Mouse (Mus musculus) forebrain, embryonic 13.5 days (tissue): Measurements from ENCODE around the gene Rftn1. TPM values are rescaled to one million over a fixed set of nuclear protein-coding genes. Genes with fewer than 3 reads are reported as not detected.
"Not testable (repeated sequence)": the region's sequence is repeated elsewhere in the genome, so short reads cannot be mapped to it uniquely, and the experiment has no call there.

Experiments used
- ATAC-seq: fragments of 200-750 bp; cut with Nextera tagmentation; 2 replicates; pipeline ENCODE4 v1.8.0; 2017
- H3K27ac ChIP-seq: fragments of 300-500 bp; sonication (generic); 2 replicates; pipeline ENCODE4 v1.5.1; 2015; ENCODE audit warnings: inconsistent platforms, mild to moderate bottlenecking, moderate library complexity
- H3K27me3 ChIP-seq: fragments of 300-500 bp; sonication (generic); 2 replicates; pipeline ENCODE4 v1.6.1; 2015; ENCODE audit warnings: mild to moderate bottlenecking, inconsistent platforms
- H3K36me3 ChIP-seq: fragments of 300-500 bp; sonication (generic); 2 replicates; pipeline ENCODE4 v1.6.1; 2015; ENCODE audit warnings: mild to moderate bottlenecking, inconsistent platforms; ENCODE audit not compliant: poor library complexity, severe bottlenecking
- H3K4me1 ChIP-seq: fragments of 300-500 bp; sonication (generic); 2 replicates; pipeline ENCODE4 v1.6.1; 2015; ENCODE audit warnings: inconsistent platforms
- H3K4me2 ChIP-seq: fragments of 300-500 bp; sonication (generic); 2 replicates; pipeline ENCODE4 v1.6.1; 2015; ENCODE audit warnings: inconsistent platforms, mild to moderate bottlenecking, moderate library complexity
- H3K4me3 ChIP-seq: fragments of 300-500 bp; sonication (generic); 2 replicates; pipeline ENCODE4 v1.5.1; 2015; ENCODE audit warnings: mild to moderate bottlenecking, inconsistent platforms
- H3K9ac ChIP-seq: fragments of 300-500 bp; sonication (generic); 2 replicates; pipeline ENCODE4 v1.6.1; 2015; ENCODE audit warnings: mild to moderate bottlenecking, inconsistent platforms
- H3K9me3 ChIP-seq: fragments of 300-500 bp; sonication (generic); replicated peaks from 2 replicates; pipeline ENCODE4 v1.6.1; 2016; ENCODE audit warnings: inconsistent platforms
- WGBS: fragments of 180-500 bp; shearing (Covaris S2); methylation state at CpG from one replicate; pipeline ENCODE4 v1.1.7; 2015; 5-methylcytosine and 5-hydroxymethylcytosine counted together
- polyA plus RNA-seq: library from polyadenylated mRNA; unstranded; fragments of >200 nt; fragmentation: Nextera tagmentation; extraction: Ambion mirVana; gene quantifications from 2 replicates; pipeline ENCODE4 v1.2.1, GENCODE M21; 2015

Gene Rftn1
- polyA plus RNA-seq, 1 experiment from 2014 or later = 15.3 TPM

- no peak for ATAC-seq
- no peak overlapping the region for H3K4me3 ChIP-seq
- no peaks in the 10 kb centered on the region for H3K4me1 ChIP-seq
- no peaks in the 10 kb centered on the region for H3K36me3 ChIP-seq
- no peaks in the 10 kb centered on the region for H3K9me3 ChIP-seq
- no peak overlapping the region for H3K9ac ChIP-seq
- no peak overlapping the region for H3K4me2 ChIP-seq
- H3K27me3 ChIP-seq = no peaks in the 10 kb centered on the region
- no peak overlapping the region for H3K27ac ChIP-seq
- WGBS = 74% methylated on average over 4 of the region's 4 CpGs
Measured at GRCm38 (mm10) chr17:50217978-50218377, 27.5 kb upstream of the Rftn1 start.

GRCm38 (mm10) chr17:50215104-50215503 is 24.6 kb upstream of the Rftn1 start:
- Histone ChIP-seq H3K9me3 (no peaks in the 10 kb centered on the region), H3K4me2 (no peak overlapping the region), H3K9ac (no peak overlapping the region), H3K36me3 (no peaks in the 10 kb centered on the region), H3K27me3 (no peaks in the 10 kb centered on the region), H3K4me1 (no peaks in the 10 kb centered on the region), H3K27ac (no peak overlapping the region), H3K4me3 (no peak overlapping the region)
- WGBS = 90% methylated on average over 6 of the region's 6 CpGs
- no peak for ATAC-seq

- no peak overlapping the region for H3K27ac ChIP-seq
- H3K9me3 ChIP-seq = no peaks in the 10 kb centered on the region
- H3K4me2 ChIP-seq = no peak overlapping the region
- H3K27me3 ChIP-seq = no peaks in the 10 kb centered on the region
- ATAC-seq = no peak
- H3K4me1 ChIP-seq = no peaks in the 10 kb centered on the region
- H3K36me3 ChIP-seq = no peaks in the 10 kb centered on the region
- no peak overlapping the region for H3K4me3 ChIP-seq
- WGBS = 89% methylated on average over 4 of the region's 4 CpGs
- no peak overlapping the region for H3K9ac ChIP-seq
Measured at GRCm38 (mm10) chr17:50213117-50213516, 22.6 kb upstream of the Rftn1 start.

- 93% methylated on average over 7 of the region's 7 CpGs for WGBS
Measured at GRCm38 (mm10) chr17:50211816-50212215, 21.3 kb upstream of the Rftn1 start.

GRCm38 (mm10) chr17:50209831-50210230 is 19.4 kb upstream of the Rftn1 start:
- no peak overlapping the region for H3K4me2 ChIP-seq
- no peak overlapping the region for H3K4me3 ChIP-seq
- H3K27ac ChIP-seq = no peak overlapping the region
- H3K4me1 ChIP-seq = no peaks in the 10 kb centered on the region
- 92% methylated on average over 6 of the region's 6 CpGs for WGBS
- ATAC-seq = no peak
- H3K27me3 ChIP-seq = no peaks in the 10 kb centered on the region
- no peak overlapping the region for H3K9ac ChIP-seq
- H3K36me3 ChIP-seq = no peaks in the 10 kb centered on the region
- H3K9me3 ChIP-seq = no peaks in the 10 kb centered on the region

More at GRCm38 (mm10) chr17:50211816-50212215, 21.3 kb upstream of the Rftn1 start:
- ATAC-seq = no peak
- Histone ChIP-seq H3K4me2 (no peak overlapping the region), H3K36me3 (no peaks in the 10 kb centered on the region), H3K27me3 (no peaks in the 10 kb centered on the region), H3K4me3 (no peak overlapping the region), H3K9ac (no peak overlapping the region), H3K27ac (no peak overlapping the region), H3K4me1 (no peaks in the 10 kb centered on the region), H3K9me3 (no peaks in the 10 kb centered on the region)

GRCm38 (mm10) chr17:50208137-50209045 is 17.9 kb upstream of the Rftn1 start:
- no peak overlapping the region for H3K4me2 ChIP-seq
- no peak overlapping the region for H3K27ac ChIP-seq

GRCm38 (mm10) chr17:50206262-50206661 is 15.8 kb upstream of the Rftn1 start:
- not testable (repeated sequence) for H3K27ac ChIP-seq, H3K9ac ChIP-seq, ATAC-seq, H3K4me1 ChIP-seq, H3K4me2 ChIP-seq, H3K36me3 ChIP-seq, H3K4me3 ChIP-seq, H3K9me3 ChIP-seq, H3K27me3 ChIP-seq
- WGBS = 90% methylated on average over 1 of the region's 1 CpGs

More at GRCm38 (mm10) chr17:50208137-50209045, 17.9 kb upstream of the Rftn1 start:
- Histone ChIP-seq H3K4me1 (no peaks in the 10 kb centered on the region), H3K4me3 (no peak overlapping the region), H3K36me3 (no peaks in the 10 kb centered on the region), H3K9me3 (no peaks in the 10 kb centered on the region), H3K27me3 (no peaks in the 10 kb centered on the region), H3K9ac (no peak overlapping the region)
- ATAC-seq = no peak
- WGBS = 87% methylated on average over 7 of the region's 7 CpGs

GRCm38 (mm10) chr17:50205840-50206239 is 15.4 kb upstream of the Rftn1 start:
- not testable (repeated sequence) for H3K27me3 ChIP-seq, H3K4me3 ChIP-seq, H3K27ac ChIP-seq, ATAC-seq, H3K36me3 ChIP-seq, H3K9ac ChIP-seq, H3K4me2 ChIP-seq, H3K9me3 ChIP-seq, H3K4me1 ChIP-seq
- 90% methylated on average over 2 of the region's 2 CpGs for WGBS

GRCm38 (mm10) chr17:50205152-50205782 is 14.8 kb upstream of the Rftn1 start:
- no peaks in the 10 kb centered on the region for H3K27me3 ChIP-seq
- H3K9me3 ChIP-seq = no peaks in the 10 kb centered on the region
- H3K27ac ChIP-seq = no peak overlapping the region
- H3K4me2 ChIP-seq = no peak overlapping the region
- H3K4me1 ChIP-seq = no peaks in the 10 kb centered on the region
- WGBS = 86% methylated on average over 1 of the region's 1 CpGs
- H3K9ac ChIP-seq = no peak overlapping the region
- H3K4me3 ChIP-seq = no peak overlapping the region
- H3K36me3 ChIP-seq = no peaks in the 10 kb centered on the region
- no peak for ATAC-seq

GRCm38 (mm10) chr17:50201828-50202445 is 11.5 kb upstream of the Rftn1 start:
- H3K4me2 ChIP-seq = no peak overlapping the region
- H3K36me3 ChIP-seq = no peaks in the 10 kb centered on the region
- no peaks in the 10 kb centered on the region for H3K9me3 ChIP-seq
- no peaks in the 10 kb centered on the region for H3K4me1 ChIP-seq
- no peak overlapping the region for H3K9ac ChIP-seq
- H3K27me3 ChIP-seq = no peaks in the 10 kb centered on the region
- no peak for ATAC-seq
- WGBS = 93% methylated on average over 12 of the region's 12 CpGs
- H3K27ac ChIP-seq = no peak overlapping the region
- no peak overlapping the region for H3K4me3 ChIP-seq

GRCm38 (mm10) chr17:50199075-50199850 is 8.8 kb upstream of the Rftn1 start:
- 74% methylated on average over 8 of the region's 8 CpGs for WGBS
- Histone ChIP-seq H3K27me3 (no peaks in the 10 kb centered on the region), H3K4me2 (no peak overlapping the region), H3K9ac (no peak overlapping the region), H3K4me1 (no peaks in the 10 kb centered on the region), H3K4me3 (no peak overlapping the region), H3K36me3 (no peaks in the 10 kb centered on the region), H3K9me3 (no peaks in the 10 kb centered on the region), H3K27ac (no peak overlapping the region)
- no peak for ATAC-seq
